Mouse (Mus musculus) liver, embryonic 11.5 days (tissue): Measurements from ENCODE around the gene Arfgap3. TPM values are rescaled to one million over a fixed set of nuclear protein-coding genes. Genes with fewer than 3 reads are reported as not detected.

Experiments
- ATAC-seq: fragments of 200-750 bp; cut with Nextera tagmentation; replicated peaks from 2 replicates; pipeline ENCODE4 v1.8.0; 2017; ENCODE audit warnings: moderate number of reproducible peaks, mild to moderate bottlenecking, moderate TSS enrichment, moderate library complexity; ENCODE audit not compliant: low FRiP score
- DNase-seq: peaks from one replicate; pipeline ENCODE4 v3.0.0-alpha.2; 2017; ENCODE audit warnings: low spot score
- H3K27ac ChIP-seq: fragments of 300-500 bp; sonication (generic); 2 replicates; pipeline ENCODE4 v1.5.1; 2014; ENCODE audit warnings: mild to moderate bottlenecking, low read depth, low read length, control low read depth
- H3K27me3 ChIP-seq: fragments of 300-500 bp; sonication (generic); replicated peaks from 2 replicates; pipeline ENCODE4 v1.6.1; 2014; ENCODE audit warnings: low read length, mixed read lengths; ENCODE audit not compliant: control insufficient read depth, insufficient read depth
- H3K36me3 ChIP-seq: fragments of 300-500 bp; sonication (generic); 2 replicates; pipeline ENCODE4 v1.6.1; 2014; ENCODE audit warnings: mild to moderate bottlenecking, low read length, moderate library complexity, mixed read lengths; ENCODE audit not compliant: control insufficient read depth, insufficient read depth
- H3K4me1 ChIP-seq: fragments of 300-500 bp; sonication (generic); replicated peaks from 2 replicates; pipeline ENCODE4 v1.6.1; 2014; ENCODE audit warnings: low read length, mixed read lengths; ENCODE audit not compliant: control insufficient read depth, insufficient read depth
- H3K4me2 ChIP-seq: fragments of 300-500 bp; sonication (generic); 2 replicates; pipeline ENCODE4 v1.6.1; 2014; ENCODE audit warnings: mild to moderate bottlenecking, control low read depth, moderate library complexity
- H3K4me3 ChIP-seq: fragments of 300-500 bp; sonication (generic); 2 replicates; pipeline ENCODE4 v1.5.1; 2014; ENCODE audit warnings: low read depth, low read length, control low read depth
- H3K9ac ChIP-seq: fragments of 300-500 bp; sonication (generic); 2 replicates; pipeline ENCODE4 v1.6.1; 2014; ENCODE audit warnings: low read depth, low read length, control low read depth
- H3K9me3 ChIP-seq: fragments of 300-500 bp; sonication (generic); 2 replicates; pipeline ENCODE4 v1.6.1; 2016; ENCODE audit warnings: low read length, inconsistent platforms, mixed read lengths; ENCODE audit not compliant: control insufficient read depth
- WGBS: fragments of 180-500 bp; shearing (Covaris S2); extraction: QIAGEN DNeasy Blood & Tissue Kit; methylation state at CpG from one replicate; pipeline ENCODE4 v1.1.7; 2014; 5-methylcytosine and 5-hydroxymethylcytosine counted together
- polyA plus RNA-seq: library from polyadenylated mRNA; unstranded; fragments of >200 nt; fragmentation: Nextera tagmentation; extraction: Ambion mirVana; gene quantifications from 2 replicates; pipeline ENCODE4 v1.2.1, GENCODE M21; 2014

The Arfgap3 gene
- polyA plus RNA-seq, 1 experiment from 2014 or later: 26.3 TPM

GRCm38 (mm10) chr15:83296050-83296449 lies 54.0 kb downstream of the Arfgap3 start:
- H3K27me3 ChIP-seq: no peaks in the 10 kb centered on the region
- no peak for ATAC-seq
- H3K9ac ChIP-seq: no peak overlapping the region
- no peaks in the 10 kb centered on the region for H3K9me3 ChIP-seq
- no peak overlapping the region for H3K4me2 ChIP-seq
- 77% methylated on average over 4 of the region's 4 CpGs for whole genome bisulfite sequencing
- H3K4me3 ChIP-seq: no peak overlapping the region
- 0 out of 2 replicates have a peak, but pooled peaks cover 3% of the 10 kb centered on the region for H3K36me3 ChIP-seq
- H3K4me1 ChIP-seq: peaks cover 6% of the 10 kb centered on the region
- H3K27ac ChIP-seq: no peak overlapping the region
- no peak for DNase-seq

DNA sequence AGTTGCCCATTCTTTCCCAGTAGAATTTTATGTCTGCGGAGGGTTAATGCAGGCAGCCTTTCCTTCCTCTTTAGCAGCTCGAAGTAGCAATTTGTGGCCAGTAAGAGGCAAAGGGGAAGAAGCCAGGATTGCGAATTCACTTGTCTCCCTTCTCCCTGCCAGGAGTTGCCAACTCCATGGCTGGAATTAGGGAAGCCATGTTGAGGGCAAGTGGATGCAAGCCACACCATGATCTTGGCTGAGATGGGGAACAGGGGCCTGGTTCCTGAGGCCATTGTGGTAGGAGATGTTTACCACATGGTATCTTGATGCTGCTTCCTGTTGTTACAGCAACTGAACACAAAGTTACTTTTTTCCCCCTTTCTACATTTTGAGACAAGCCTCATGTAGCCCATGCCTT lies 55.1 kb downstream of the Arfgap3 start:
- ATAC-seq: no peak
- 62% methylated on average over 3 of the region's 3 CpGs for WGBS
- Histone ChIP-seq H3K4me1 (peaks cover 4% of the 10 kb centered on the region), H3K4me3 (no peak overlapping the region), H3K9ac (no peak overlapping the region), H3K27me3 (no peaks in the 10 kb centered on the region), H3K4me2 (no peak overlapping the region), H3K27ac (no peak overlapping the region), H3K9me3 (no peaks in the 10 kb centered on the region), H3K36me3 (0 out of 2 replicates have a peak, but pooled peaks cover under 1% of the 10 kb centered on the region)
- DNase-seq: no peak

GRCm38 (mm10) chr15:83293706-83294645 lies 56.1 kb downstream of the Arfgap3 start:
- Histone ChIP-seq H3K27ac (no peak overlapping the region), H3K9ac (no peak overlapping the region), H3K4me2 (no peak overlapping the region), H3K4me1 (peaks cover 4% of the 10 kb centered on the region), H3K36me3 (no peaks in the 10 kb centered on the region), H3K4me3 (no peak overlapping the region), H3K27me3 (no peaks in the 10 kb centered on the region), H3K9me3 (no peaks in the 10 kb centered on the region)
- 83% methylated on average over 8 of the region's 8 CpGs for WGBS
- DNase-seq (no peak), ATAC-seq (no peak)

DNA sequence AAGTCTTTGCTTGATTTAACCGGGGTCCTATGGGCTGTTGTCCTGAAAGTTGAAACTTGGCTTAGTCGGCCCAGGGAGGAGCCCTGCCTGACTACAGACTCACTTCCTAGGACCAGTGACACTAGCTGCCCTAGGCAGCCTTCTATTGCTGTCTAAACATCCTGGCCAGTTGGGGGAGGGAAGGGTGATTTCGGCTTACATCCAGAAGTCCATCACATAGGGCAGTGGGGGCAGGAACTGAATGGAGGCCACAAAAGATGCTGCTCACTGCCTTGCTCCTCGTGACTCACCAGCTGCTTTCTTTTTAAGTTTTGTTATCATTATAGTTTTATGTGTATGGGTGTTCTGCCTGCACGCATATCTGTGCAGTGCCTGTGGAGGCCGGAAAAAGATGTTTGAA lies 56.9 kb downstream of the Arfgap3 start:
- H3K27me3 ChIP-seq: no peaks in the 10 kb centered on the region
- H3K9me3 ChIP-seq: no peaks in the 10 kb centered on the region
- no peak overlapping the region for H3K27ac ChIP-seq
- DNase-seq: no peak
- ATAC-seq: no peak
- peaks cover 4% of the 10 kb centered on the region for H3K4me1 ChIP-seq
- no peaks in the 10 kb centered on the region for H3K36me3 ChIP-seq
- 74% methylated on average over 6 of the region's 6 CpGs for whole genome bisulfite sequencing
- H3K4me3 ChIP-seq: no peak overlapping the region
- H3K4me2 ChIP-seq: no peak overlapping the region
- no peak overlapping the region for H3K9ac ChIP-seq

DNA sequence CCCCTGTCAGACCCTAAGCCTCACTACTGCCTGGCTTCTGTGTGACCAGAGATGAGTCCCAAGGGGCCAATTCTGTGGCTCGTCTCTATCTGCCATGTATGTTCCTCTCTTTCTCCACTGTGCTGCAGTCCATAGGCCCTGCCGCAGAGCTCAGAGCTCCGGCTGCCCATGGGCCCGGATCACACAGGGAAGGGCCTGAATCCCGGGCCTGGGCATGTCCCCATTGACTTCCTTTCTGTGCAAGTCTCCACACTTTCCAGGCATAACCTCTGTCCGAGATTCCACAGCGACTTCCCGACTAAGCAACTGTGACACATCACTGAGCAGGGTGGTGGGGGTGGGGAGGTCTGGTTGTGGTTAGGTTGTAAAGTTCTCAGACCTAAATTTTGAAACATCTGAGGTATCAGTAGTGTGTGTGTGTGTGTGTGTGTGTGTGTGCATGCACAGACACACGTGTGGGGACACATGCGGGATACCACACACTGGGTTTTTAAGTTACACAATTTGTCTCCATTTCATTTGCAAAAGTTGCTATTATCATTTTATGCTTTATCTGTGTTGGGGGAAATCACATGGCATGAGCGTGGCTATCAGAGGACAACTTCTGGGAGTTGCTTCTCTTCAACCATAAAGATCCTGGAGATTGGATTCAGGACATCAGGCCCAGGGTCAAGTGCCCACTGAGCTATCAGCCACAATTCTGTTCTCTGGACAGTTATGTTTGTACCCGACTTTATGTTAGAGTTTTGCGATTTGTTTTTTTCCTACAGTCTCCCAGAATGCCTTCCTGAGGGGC lies 57.6 kb downstream of the Arfgap3 start:
- WGBS: 79% methylated on average over 13 of the region's 13 CpGs
- H3K4me2 ChIP-seq: no peak overlapping the region
- no peaks in the 10 kb centered on the region for H3K27me3 ChIP-seq
- DNase-seq (no peak), ATAC-seq (no peak)
- H3K4me3 ChIP-seq: no peak overlapping the region
- no peak overlapping the region for H3K9ac ChIP-seq
- no peaks in the 10 kb centered on the region for H3K9me3 ChIP-seq
- H3K36me3 ChIP-seq: no peaks in the 10 kb centered on the region
- no peak overlapping the region for H3K27ac ChIP-seq
- peaks cover 4% of the 10 kb centered on the region for H3K4me1 ChIP-seq

DNA sequence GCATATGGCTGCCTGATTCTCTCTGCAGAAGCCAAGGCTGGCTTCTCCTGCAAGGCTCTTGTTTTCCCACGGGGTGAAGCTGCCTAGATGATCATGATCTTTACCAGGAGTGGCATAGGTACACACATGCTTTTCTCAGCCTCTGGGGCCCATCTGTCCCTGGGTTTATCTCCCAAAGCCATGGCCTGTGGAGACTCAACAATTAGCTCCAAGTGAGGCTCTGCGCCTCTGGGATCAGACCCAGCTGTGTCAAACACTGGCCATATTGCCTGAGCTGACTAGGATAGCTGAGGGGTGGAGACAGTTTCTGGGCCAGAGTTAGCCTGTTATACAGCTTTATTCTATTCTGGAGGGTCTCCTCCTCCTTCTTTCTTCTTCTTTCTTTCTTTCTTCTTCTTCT lies 59.1 kb downstream of the Arfgap3 start:
- Histone ChIP-seq H3K9me3 (no peaks in the 10 kb centered on the region), H3K36me3 (no peaks in the 10 kb centered on the region), H3K27ac (no peak overlapping the region), H3K27me3 (no peaks in the 10 kb centered on the region), H3K4me2 (no peak overlapping the region), H3K4me3 (no peak overlapping the region), H3K9ac (no peak overlapping the region), H3K4me1 (peaks cover 4% of the 10 kb centered on the region)
- ATAC-seq: no peak
- DNase-seq: no peak
- WGBS: 74% methylated on average over 2 of the region's 2 CpGs

DNA sequence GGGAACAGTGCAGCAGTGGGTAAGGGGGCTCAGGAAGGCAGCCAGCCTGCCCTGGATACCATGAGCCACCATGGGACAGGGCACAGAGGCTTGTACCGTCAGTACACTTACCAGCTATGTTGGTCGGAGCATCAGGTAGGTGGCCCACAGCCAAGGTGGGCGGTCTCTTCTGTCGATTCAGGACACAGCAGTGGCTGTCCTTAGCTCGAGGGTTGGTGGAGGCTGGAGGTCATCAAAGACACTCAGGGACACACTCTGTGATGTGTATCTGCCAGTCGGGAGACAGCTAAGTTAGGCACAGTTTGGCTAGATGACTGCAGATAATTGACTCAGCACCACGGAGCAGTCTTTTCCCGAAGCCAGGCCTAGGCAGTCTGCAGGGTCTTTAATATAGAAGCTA lies 65.2 kb downstream of the Arfgap3 start:
- Histone ChIP-seq H3K9me3 (no peaks in the 10 kb centered on the region), H3K9ac (no peak overlapping the region), H3K4me2 (no peak overlapping the region), H3K4me3 (no peak overlapping the region), H3K36me3 (no peaks in the 10 kb centered on the region), H3K4me1 (no peaks in the 10 kb centered on the region), H3K27me3 (no peaks in the 10 kb centered on the region), H3K27ac (no peak overlapping the region)
- ATAC-seq (no peak), DNase-seq (no peak)
- WGBS: 70% methylated on average over 8 of the region's 8 CpGs

GRCm38 (mm10) chr15:83282397-83282796 lies 67.7 kb downstream of the Arfgap3 start:
- 67% methylated on average over 5 of the region's 5 CpGs for WGBS

More at GRCm38 (mm10) chr15:83282397-83282796, 67.7 kb downstream of the Arfgap3 start:
- Histone ChIP-seq H3K4me3 (no peak overlapping the region), H3K27me3 (no peaks in the 10 kb centered on the region), H3K36me3 (no peaks in the 10 kb centered on the region), H3K27ac (no peak overlapping the region), H3K4me1 (no peaks in the 10 kb centered on the region), H3K9me3 (no peaks in the 10 kb centered on the region), H3K9ac (no peak overlapping the region), H3K4me2 (no peak overlapping the region)
- DNase-seq (no peak), ATAC-seq (no peak)
